Mouse (Mus musculus) left cerebral cortex, adult 18-20 months (tissue): ENCODE measurements around the gene Slc2a1. TPM values are rescaled to one million over a fixed set of nuclear protein-coding genes. Genes with fewer than 3 reads are reported as not detected.

ENCODE experiments used
- DNase-seq, 2 experiments: peaks; one replicate each; pipeline ENCODE4 v3.0.0; 2021 to 2022; ENCODE audit warnings: low spot score in 2 of 2, mixed read lengths in 1 of 2
- total RNA-seq, 2 experiments: library from RNA; stranded (reverse); gene quantifications; 2 replicates each; pipeline ENCODE4 v1.2.3; 2021

Gene Slc2a1
- total RNA-seq, 2 experiments from 2014 or later = 75.2 to 91.1 TPM

GRCm38 (mm10) chr4:119097421-119097820 lies 11.1 kb upstream of the Slc2a1 start:
- no peak for DNase-seq

- DNase-seq = peak in 1 of 2 experiments; percentile 17
Observed at GRCm38 (mm10) chr4:119098216-119099210, 10.0 kb upstream of the Slc2a1 start.

- no peak for DNase-seq
Observed at GRCm38 (mm10) chr4:119101392-119101791, 7.1 kb upstream of the Slc2a1 start.

GRCm38 (mm10) chr4:119102350-119103126 lies 6.0 kb upstream of the Slc2a1 start:
- peak; percentile 46 to 66 for DNase-seq

GRCm38 (mm10) chr4:119104847-119105246 lies 3.7 kb upstream of the Slc2a1 start:
- no peak for DNase-seq

- peak; percentile 39 to 63 for DNase-seq
Observed at GRCm38 (mm10) chr4:119105704-119106103, 2.8 kb upstream of the Slc2a1 start.

- no peak for DNase-seq
Observed at GRCm38 (mm10) chr4:119107867-119108266, 644 bp upstream of the Slc2a1 start.

GRCm38 (mm10) chr4:119109640-119110039 lies 1.1 kb downstream of the Slc2a1 start:
- DNase-seq = no peak

GRCm38 (mm10) chr4:119110512-119110911 lies 2.0 kb downstream of the Slc2a1 start:
- no peak for DNase-seq

- no peak for DNase-seq
Observed at GRCm38 (mm10) chr4:119111410-119111809, 2.9 kb downstream of the Slc2a1 start.

GRCm38 (mm10) chr4:119112256-119112885 lies 3.9 kb downstream of the Slc2a1 start:
- no peak for DNase-seq

GRCm38 (mm10) chr4:119115611-119116070 lies 7.1 kb downstream of the Slc2a1 start:
- no peak for DNase-seq

GRCm38 (mm10) chr4:119116336-119116735 lies 7.8 kb downstream of the Slc2a1 start:
- DNase-seq = no peak

GRCm38 (mm10) chr4:119117571-119117970 lies 9.1 kb downstream of the Slc2a1 start:
- DNase-seq = no peak

- no peak for DNase-seq
Observed at GRCm38 (mm10) chr4:119118659-119119077, 10.2 kb downstream of the Slc2a1 start.

GRCm38 (mm10) chr4:119119354-119119753 lies 10.8 kb downstream of the Slc2a1 start:
- no peak for DNase-seq

GRCm38 (mm10) chr4:119120095-119120494 lies 11.6 kb downstream of the Slc2a1 start:
- no peak for DNase-seq

GRCm38 (mm10) chr4:119121249-119121648 lies 12.7 kb downstream of the Slc2a1 start:
- DNase-seq = peak; percentile 59 to 65

- DNase-seq = no peak
Observed at GRCm38 (mm10) chr4:119124771-119125273, 16.3 kb downstream of the Slc2a1 start.

- DNase-seq = no peak
Observed at GRCm38 (mm10) chr4:119125577-119126270, 17.2 kb downstream of the Slc2a1 start.
